11 mouse cellular contexts compared by ENCODE assay signal in the genomic region with DNA sequence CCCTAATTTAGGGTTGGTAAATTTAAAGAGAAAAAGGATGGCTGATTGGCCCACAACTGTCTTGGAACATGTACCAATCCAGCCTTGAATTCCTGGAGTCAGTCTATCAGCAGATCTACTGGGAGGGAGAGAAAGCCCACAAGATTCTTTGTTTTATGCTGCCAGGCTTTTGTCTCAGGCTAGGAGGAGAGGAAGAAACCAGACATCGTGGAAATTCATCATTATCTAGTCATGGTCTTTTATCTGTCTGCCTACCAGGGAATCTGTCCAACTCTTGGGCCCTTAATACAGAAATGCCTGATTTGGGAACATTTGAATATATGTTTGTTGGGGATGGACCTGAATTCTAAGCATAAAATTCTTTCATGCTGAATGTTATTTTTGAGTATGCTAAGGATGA. TPM values are rescaled to one million over a fixed set of nuclear protein-coding genes. Genes with fewer than 3 reads are reported as not detected.
DNase-seq lines count a peak whose midpoint lies in the region; ATAC-seq and TF ChIP-seq lines count a peak whose summit lies in the region.
"Had no signal": no experiment of that assay in that cellular context is flagged by ENCODE, and none has a peak within 500 bp of the region (broad histone marks: within the 10 kb centered on the region; RNA-seq: fewer than 3 reads in every experiment).

No protein-coding gene starts in this region.

- H3K27ac ChIP-seq in intestine, embryonic 15.5 days, result no peak overlapping the region
- no peak overlapping the region for H3K27ac ChIP-seq in intestine, embryonic 16.5 days (ENCODE audit: low read length)
- H3K27ac ChIP-seq in hindbrain, embryonic 14.5 days, result no peak overlapping the region
- H3K27ac ChIP-seq in midbrain, embryonic 15.5 days, result no peak overlapping the region
- no peak overlapping the region for H3K27ac ChIP-seq in lung, postnatal 0 days (ENCODE audit: low read length)

- H3K9me3 ChIP-seq in intestine, embryonic 15.5 days, result no peaks in the 10 kb centered on the region
- H3K9me3 ChIP-seq in intestine, embryonic 16.5 days (ENCODE audit: control insufficient read depth, low read length), result no peaks in the 10 kb centered on the region
- H3K9me3 ChIP-seq in hindbrain, embryonic 14.5 days (ENCODE audit: control insufficient read depth, low read length), result no peaks in the 10 kb centered on the region
- no peaks in the 10 kb centered on the region for H3K9me3 ChIP-seq in midbrain, embryonic 15.5 days
- H3K9me3 ChIP-seq in lung, postnatal 0 days (ENCODE audit: low read length), result no peaks in the 10 kb centered on the region

- no peaks in the 10 kb centered on the region for H3K27me3 ChIP-seq in intestine, embryonic 15.5 days (replicated peaks)
- no peaks in the 10 kb centered on the region for H3K27me3 ChIP-seq in intestine, embryonic 16.5 days (replicated peaks; ENCODE audit: control insufficient read depth, insufficient read depth, low read length)
- no peaks in the 10 kb centered on the region for H3K27me3 ChIP-seq in hindbrain, embryonic 14.5 days (ENCODE audit: control insufficient read depth, insufficient read depth, low read length)
- no peaks in the 10 kb centered on the region for H3K27me3 ChIP-seq in midbrain, embryonic 15.5 days (replicated peaks)
- H3K27me3 ChIP-seq in lung, postnatal 0 days (replicated peaks; ENCODE audit: insufficient read depth, low read length), result no peaks in the 10 kb centered on the region

- no peak for TF ChIP-seq EP300 in lung, postnatal 0 days (IDR thresholded peaks at IDR 0.05)

- H3K4me3 ChIP-seq in intestine, embryonic 15.5 days (replicated peaks), result no peak overlapping the region
- H3K4me3 ChIP-seq in intestine, embryonic 16.5 days (ENCODE audit: low read length), result no peak overlapping the region
- no peak overlapping the region for H3K4me3 ChIP-seq in hindbrain, embryonic 14.5 days (replicated peaks; ENCODE audit: low read length)
- H3K4me3 ChIP-seq in midbrain, embryonic 15.5 days, result no peak overlapping the region
- no peak overlapping the region for H3K4me3 ChIP-seq in lung, postnatal 0 days (ENCODE audit: low read depth, low read length)

- peaks cover 2% of the 10 kb centered on the region; the same call in 1 of the 2 replicates for H3K36me3 ChIP-seq in intestine, embryonic 15.5 days
- H3K36me3 ChIP-seq in intestine, embryonic 16.5 days (ENCODE audit: control insufficient read depth, insufficient read depth, low read length), result no peaks in the 10 kb centered on the region; the same call in 1 of the 2 replicates
- peaks cover 13% of the 10 kb centered on the region; the same call in 1 of the 2 replicates for H3K36me3 ChIP-seq in hindbrain, embryonic 14.5 days (replicated peaks; ENCODE audit: control insufficient read depth, insufficient read depth)
- H3K36me3 ChIP-seq in midbrain, embryonic 15.5 days (replicated peaks), result 0 out of 2 replicates have a peak, but pooled peaks cover 9% of the 10 kb centered on the region
- H3K36me3 ChIP-seq in lung, postnatal 0 days (ENCODE audit: insufficient read depth, low read length), result no peaks in the 10 kb centered on the region

- peaks cover 18% of the 10 kb centered on the region for H3K4me1 ChIP-seq in intestine, embryonic 15.5 days (replicated peaks)
- H3K4me1 ChIP-seq in intestine, embryonic 16.5 days (ENCODE audit: control insufficient read depth, insufficient read depth, low read length), result peaks cover 18% of the 10 kb centered on the region
- H3K4me1 ChIP-seq in hindbrain, embryonic 14.5 days (replicated peaks; ENCODE audit: control insufficient read depth, insufficient read depth, low read length), result peaks cover 14% of the 10 kb centered on the region
- peaks cover 29% of the 10 kb centered on the region for H3K4me1 ChIP-seq in midbrain, embryonic 15.5 days
- peaks cover 16% of the 10 kb centered on the region; the same call in 1 of the 2 replicates for H3K4me1 ChIP-seq in lung, postnatal 0 days (ENCODE audit: insufficient read depth, low read depth, low read length)

- no peak for ATAC-seq in intestine, embryonic 15.5 days
- ATAC-seq in intestine, embryonic 16.5 days, result no peak
- no peak for ATAC-seq in hindbrain, embryonic 14.5 days (ENCODE audit: low FRiP score)
- ATAC-seq in midbrain, embryonic 15.5 days (replicated peaks), result no peak
- ATAC-seq in lung, postnatal 0 days, result no peak

- 78% methylated on average over 1 of the region's 1 CpGs for WGBS in intestine, embryonic 15.5 days
- 89% methylated on average over 1 of the region's 1 CpGs for WGBS in intestine, embryonic 16.5 days
- 89% methylated on average over 1 of the region's 1 CpGs for WGBS in hindbrain, embryonic 14.5 days
- WGBS in midbrain, embryonic 15.5 days, result 93% methylated on average over 1 of the region's 1 CpGs
- 67% methylated on average over 1 of the region's 1 CpGs for WGBS in lung, postnatal 0 days

- DNase-seq in c-Kit-positive CD71-positive TER-119-positive erythroid progenitor cells, embryonic 14.5 days (ENCODE audit: low spot score), result peak; percentile 12
- DNase-seq in hindbrain, embryonic 14.5 days (ENCODE audit: low spot score), result no peak
- no peak for DNase-seq in layer of hippocampus, postnatal 36 days
- no peak for DNase-seq in right cerebral cortex, postnatal 36 days (ENCODE audit: low spot score in 2 of 2)
- DNase-seq in lung, postnatal 0 days (ENCODE audit: low spot score), result no peak
- DNase-seq: adrenal gland, postnatal 14 days; cerebellum, adult 9-10 months; lung, adult 2 months had no signal

- H3K9ac ChIP-seq in intestine, embryonic 15.5 days, result no peak overlapping the region
- H3K9ac ChIP-seq in intestine, embryonic 16.5 days (ENCODE audit: low read depth, low read length), result no peak overlapping the region
- no peak overlapping the region for H3K9ac ChIP-seq in hindbrain, embryonic 14.5 days
- H3K9ac ChIP-seq in midbrain, embryonic 15.5 days, result no peak overlapping the region
- H3K9ac ChIP-seq in lung, postnatal 0 days (replicated peaks; ENCODE audit: low read depth), result no peak overlapping the region

- H3K4me2 ChIP-seq in intestine, embryonic 15.5 days (replicated peaks), result peak overlapping the region; percentile 62; the same call in 1 of the 2 replicates
- H3K4me2 ChIP-seq in intestine, embryonic 16.5 days (ENCODE audit: low read depth, low read length), result no peak overlapping the region
- H3K4me2 ChIP-seq in hindbrain, embryonic 14.5 days (replicated peaks), result peak overlapping the region; percentile 73
- peak overlapping the region; percentile 66 for H3K4me2 ChIP-seq in midbrain, embryonic 15.5 days
- no peak overlapping the region for H3K4me2 ChIP-seq in lung, postnatal 0 days (replicated peaks; ENCODE audit: low read depth, low read length)

- no peak for TF ChIP-seq CTCF in lung, postnatal 0 days (IDR thresholded peaks at IDR 0.05)

RNA-seq across cellular contexts. Expression of gene Mrpl52, which starts 1.2 kb away (rescaled TPM):
- polyA plus RNA-seq in intestine, embryonic 15.5 days (2015; fragmentation: Nextera tagmentation; extraction: Ambion mirVana), result 270 and 308 TPM in 2 replicates
- polyA plus RNA-seq in intestine, embryonic 16.5 days (2015; fragmentation: Nextera tagmentation; extraction: Ambion mirVana), result 249 and 267 TPM in 2 replicates
- 245 and 308 TPM in 2 replicates for polyA plus RNA-seq in hindbrain, embryonic 14.5 days (2014; fragmentation: Nextera tagmentation; extraction: Ambion mirVana)
- 234 and 252 TPM in 2 replicates for polyA plus RNA-seq in midbrain, embryonic 15.5 days (2015; fragmentation: Nextera tagmentation; extraction: Ambion mirVana)
- 100 to 1,000 TPM; 105 to 108 TPM for total RNA-seq in layer of hippocampus, postnatal 36 days (2021)
- polyA plus RNA-seq in lung, postnatal 0 days (2015; fragmentation: Nextera tagmentation; extraction: Ambion mirVana), result 251 and 266 TPM in 2 replicates

RNA-seq across cellular contexts. Expression of gene Mmp14, which starts 5.9 kb away (rescaled TPM):
- 110 and 112 TPM in 2 replicates for polyA plus RNA-seq in intestine, embryonic 15.5 days (2015; fragmentation: Nextera tagmentation; extraction: Ambion mirVana)
- polyA plus RNA-seq in intestine, embryonic 16.5 days (2015; fragmentation: Nextera tagmentation; extraction: Ambion mirVana), result 89.7 and 90.7 TPM in 2 replicates
- polyA plus RNA-seq in hindbrain, embryonic 14.5 days (2014; fragmentation: Nextera tagmentation; extraction: Ambion mirVana), result 43.6 and 47.3 TPM in 2 replicates
- 45.4 and 51.0 TPM in 2 replicates for polyA plus RNA-seq in midbrain, embryonic 15.5 days (2015; fragmentation: Nextera tagmentation; extraction: Ambion mirVana)
- total RNA-seq in layer of hippocampus, postnatal 36 days (2021), result 10 to 100 TPM; 18.3 to 20.0 TPM
- polyA plus RNA-seq in lung, postnatal 0 days (2015; fragmentation: Nextera tagmentation; extraction: Ambion mirVana), result 150 and 155 TPM in 2 replicates

RNA-seq across cellular contexts. Expression of gene Slc7a7, which starts 8.0 kb away (rescaled TPM):
- 51.0 and 56.3 TPM in 2 replicates for polyA plus RNA-seq in intestine, embryonic 15.5 days (2015; fragmentation: Nextera tagmentation; extraction: Ambion mirVana)
- 93.8 and 111 TPM in 2 replicates for polyA plus RNA-seq in intestine, embryonic 16.5 days (2015; fragmentation: Nextera tagmentation; extraction: Ambion mirVana)
- polyA plus RNA-seq in hindbrain, embryonic 14.5 days (2014; fragmentation: Nextera tagmentation; extraction: Ambion mirVana), result 4.5 and 6.2 TPM in 2 replicates
- 4.7 and 4.9 TPM in 2 replicates for polyA plus RNA-seq in midbrain, embryonic 15.5 days (2015; fragmentation: Nextera tagmentation; extraction: Ambion mirVana)
- total RNA-seq in layer of hippocampus, postnatal 36 days (2021), result 1 to 10 TPM; 2.4 to 2.7 TPM
- polyA plus RNA-seq in lung, postnatal 0 days (2015; fragmentation: Nextera tagmentation; extraction: Ambion mirVana), result 20.7 and 24.3 TPM in 2 replicates

RNA-seq across cellular contexts. Expression of gene Lrp10, which starts 38.4 kb away (rescaled TPM):
- 57.2 and 60.6 TPM in 2 replicates for polyA plus RNA-seq in intestine, embryonic 15.5 days (2015; fragmentation: Nextera tagmentation; extraction: Ambion mirVana)
- 53.4 and 65.3 TPM in 2 replicates for polyA plus RNA-seq in intestine, embryonic 16.5 days (2015; fragmentation: Nextera tagmentation; extraction: Ambion mirVana)
- 29.2 and 30.8 TPM in 2 replicates for polyA plus RNA-seq in hindbrain, embryonic 14.5 days (2014; fragmentation: Nextera tagmentation; extraction: Ambion mirVana)
- 28.9 and 31.4 TPM in 2 replicates for polyA plus RNA-seq in midbrain, embryonic 15.5 days (2015; fragmentation: Nextera tagmentation; extraction: Ambion mirVana)
- 10 to 100 TPM; 26.4 to 29.6 TPM for total RNA-seq in layer of hippocampus, postnatal 36 days (2021)
- 92.5 and 96.5 TPM in 2 replicates for polyA plus RNA-seq in lung, postnatal 0 days (2015; fragmentation: Nextera tagmentation; extraction: Ambion mirVana)

RNA-seq across cellular contexts. Expression of gene Rem2, which starts 50.4 kb away (rescaled TPM):
- 1.6 and 1.9 TPM in 2 replicates for polyA plus RNA-seq in intestine, embryonic 15.5 days (2015; fragmentation: Nextera tagmentation; extraction: Ambion mirVana)
- polyA plus RNA-seq in intestine, embryonic 16.5 days (2015; fragmentation: Nextera tagmentation; extraction: Ambion mirVana), result 1.2 and 1.6 TPM in 2 replicates
- polyA plus RNA-seq in hindbrain, embryonic 14.5 days (2014; fragmentation: Nextera tagmentation; extraction: Ambion mirVana), result 32.5 and 41.1 TPM in 2 replicates
- polyA plus RNA-seq in midbrain, embryonic 15.5 days (2015; fragmentation: Nextera tagmentation; extraction: Ambion mirVana), result 45.2 and 47.1 TPM in 2 replicates
- total RNA-seq in layer of hippocampus, postnatal 36 days (2021), result 10 to 100 TPM; 20.7 to 23.8 TPM
- polyA plus RNA-seq in lung, postnatal 0 days (2015; fragmentation: Nextera tagmentation; extraction: Ambion mirVana), result 11.9 and 16.0 TPM in 2 replicates

Comparison
In these comparisons a context has a peak if more than half of its experiments do, and no peak if none do; other contexts are left out.
1. H3K4me2 ChIP-seq: peak in intestine, embryonic 15.5 days (single experiment), hindbrain, embryonic 14.5 days (single experiment) and midbrain, embryonic 15.5 days (single experiment); none in intestine, embryonic 16.5 days (single experiment) and lung, postnatal 0 days (single experiment).